Mouse (Mus musculus): ENCODE data around the gene Necap2. TPM values are rescaled to one million over a fixed set of nuclear protein-coding genes. Genes with fewer than 3 reads are reported as not detected.
A peak's percentile ranks its signal among the peaks of the same experiment; 100 is the strongest.

Necap2 gene
- total RNA-seq, 1 experiment, result 28.3 TPM

GRCm38 (mm10) chr4:141108196-141108732 is 30.1 kb upstream of the Necap2 start:
- in situ Hi-C loops (cut with MboI; ENCODE audit: low sequenced_read_pairs in 2 of 2, unreplicated experiment in 2 of 2), result no loop called here
- TF ChIP-seq HCFC1 (IDR thresholded peaks at IDR 0.05; ENCODE audit: borderline replicate concordance, insufficient read depth, low read length) (no peak), ZC3H11A (IDR thresholded peaks at IDR 0.05; ENCODE audit: borderline replicate concordance, low read depth, low read length) (no peak), MAFK (IDR thresholded peaks at IDR 0.05; ENCODE audit: insufficient read depth, low read depth, low read length) (no peak), ZNF384 (IDR thresholded peaks at IDR 0.05; ENCODE audit: low read depth, low read length) (no peak), CHD2 (IDR thresholded peaks at IDR 0.05; ENCODE audit: low read depth, low read length) (no peak)
- Histone ChIP-seq H3K9me3 (ENCODE audit: control insufficient read depth, insufficient read depth, low read depth, low read length) (no peaks in the 10 kb centered on the region), H3K9ac (ENCODE audit: insufficient read depth, low read depth, low read length, poor library complexity, severe bottlenecking) (no peak overlapping the region), H3K36me3 (ENCODE audit: control insufficient read depth, insufficient read depth, low read length, poor library complexity, severe bottlenecking) (0 out of 2 replicates have a peak, but pooled peaks cover 2% of the 10 kb centered on the region), H3K27ac (ENCODE audit: insufficient read depth, low read depth, low read length, poor library complexity, severe bottlenecking) (no peak overlapping the region), H3K4me1 (ENCODE audit: control insufficient read depth in 2 of 2, insufficient read depth in 2 of 2, low read length in 2 of 2, poor library complexity in 1 of 2) (peaks cover 0 to 4% of the 10 kb centered on the region in 2 experiments; a peak in 1 of 4 replicates), H3K4me3 (ENCODE audit: insufficient read depth in 1 of 2, low read depth in 1 of 2, low read length in 2 of 2, poor library complexity in 1 of 2, severe bottlenecking in 1 of 2) (no peak overlapping the region)
- no peak for DNase-seq (ENCODE audit: low read depth, low spot score)

- H3K4me3 ChIP-seq (ENCODE audit: insufficient read depth in 1 of 2, low read depth in 1 of 2, low read length in 2 of 2, poor library complexity in 1 of 2, severe bottlenecking in 1 of 2), result no peak overlapping the region
- no peak overlapping the region for H3K9ac ChIP-seq (ENCODE audit: insufficient read depth, low read depth, low read length, poor library complexity, severe bottlenecking)
- DNase-seq (ENCODE audit: low read depth, low spot score), result no peak
- in situ Hi-C loops (cut with MboI; ENCODE audit: low sequenced_read_pairs in 2 of 2, unreplicated experiment in 2 of 2), result no loop called here
- TF ChIP-seq ZNF384 (IDR thresholded peaks at IDR 0.05; ENCODE audit: low read depth, low read length) (no peak), CHD2 (IDR thresholded peaks at IDR 0.05; ENCODE audit: low read depth, low read length) (no peak), MAFK (IDR thresholded peaks at IDR 0.05; ENCODE audit: insufficient read depth, low read depth, low read length) (peak; percentile 95), HCFC1 (IDR thresholded peaks at IDR 0.05; ENCODE audit: borderline replicate concordance, insufficient read depth, low read length) (no peak)
- no peaks in the 10 kb centered on the region for H3K36me3 ChIP-seq (ENCODE audit: control insufficient read depth, insufficient read depth, low read length, poor library complexity, severe bottlenecking)
- H3K9me3 ChIP-seq (ENCODE audit: control insufficient read depth, insufficient read depth, low read depth, low read length), result no peaks in the 10 kb centered on the region
- H3K4me1 ChIP-seq (ENCODE audit: control insufficient read depth in 2 of 2, insufficient read depth in 2 of 2, low read length in 2 of 2, poor library complexity in 1 of 2), result peaks cover 0 to under 1% of the 10 kb centered on the region in 2 experiments; a peak in 1 of 4 replicates
- H3K27ac ChIP-seq (ENCODE audit: insufficient read depth, low read depth, low read length, poor library complexity, severe bottlenecking), result no peak overlapping the region
Measured at GRCm38 (mm10) chr4:141106526-141107183, 28.5 kb upstream of the Necap2 start.

GRCm38 (mm10) chr4:141101855-141102254 is 23.7 kb upstream of the Necap2 start:
- H3K4me3 ChIP-seq (ENCODE audit: insufficient read depth in 1 of 2, low read depth in 1 of 2, low read length in 2 of 2, poor library complexity in 1 of 2, severe bottlenecking in 1 of 2), result no peak overlapping the region

GRCm38 (mm10) chr4:141101291-141101690 is 23.1 kb upstream of the Necap2 start:
- H3K9ac ChIP-seq (ENCODE audit: insufficient read depth, low read depth, low read length, poor library complexity, severe bottlenecking), result no peak overlapping the region
- no peaks in the 10 kb centered on the region for H3K36me3 ChIP-seq (ENCODE audit: control insufficient read depth, insufficient read depth, low read length, poor library complexity, severe bottlenecking)
- H3K27ac ChIP-seq (ENCODE audit: insufficient read depth, low read depth, low read length, poor library complexity, severe bottlenecking), result peak overlapping the region; percentile 42; the same call in 1 of the 2 replicates
- H3K4me1 ChIP-seq (ENCODE audit: control insufficient read depth in 2 of 2, insufficient read depth in 2 of 2, low read length in 2 of 2, poor library complexity in 1 of 2), result peaks cover 5 to 31% of the 10 kb centered on the region in 2 experiments
- no peak for DNase-seq (ENCODE audit: low read depth, low spot score)
- H3K4me3 ChIP-seq (ENCODE audit: insufficient read depth in 1 of 2, low read depth in 1 of 2, low read length in 2 of 2, poor library complexity in 1 of 2, severe bottlenecking in 1 of 2), result no peak overlapping the region
- H3K9me3 ChIP-seq (ENCODE audit: control insufficient read depth, insufficient read depth, low read depth, low read length), result no peaks in the 10 kb centered on the region
- in situ Hi-C loops (cut with MboI; ENCODE audit: low sequenced_read_pairs in 2 of 2, unreplicated experiment in 2 of 2), result no loop called here
- no peak for TF ChIP-seq ZNF384 (IDR thresholded peaks at IDR 0.05; ENCODE audit: low read depth, low read length)
- TF ChIP-seq MAFK (IDR thresholded peaks at IDR 0.05; ENCODE audit: insufficient read depth, low read depth, low read length), result no peak
- TF ChIP-seq CHD2 (IDR thresholded peaks at IDR 0.05; ENCODE audit: low read depth, low read length), result no peak
- no peak for TF ChIP-seq ZC3H11A (IDR thresholded peaks at IDR 0.05; ENCODE audit: borderline replicate concordance, low read depth, low read length)
- no peak for TF ChIP-seq HCFC1 (IDR thresholded peaks at IDR 0.05; ENCODE audit: borderline replicate concordance, insufficient read depth, low read length)

More at GRCm38 (mm10) chr4:141101855-141102254, 23.7 kb upstream of the Necap2 start:
- Histone ChIP-seq H3K9ac (ENCODE audit: insufficient read depth, low read depth, low read length, poor library complexity, severe bottlenecking) (no peak overlapping the region), H3K27ac (ENCODE audit: insufficient read depth, low read depth, low read length, poor library complexity, severe bottlenecking) (no peak overlapping the region), H3K4me1 (ENCODE audit: control insufficient read depth in 2 of 2, insufficient read depth in 2 of 2, low read length in 2 of 2, poor library complexity in 1 of 2) (peaks cover 5 to 29% of the 10 kb centered on the region in 2 experiments), H3K9me3 (ENCODE audit: control insufficient read depth, insufficient read depth, low read depth, low read length) (no peaks in the 10 kb centered on the region), H3K36me3 (ENCODE audit: control insufficient read depth, insufficient read depth, low read length, poor library complexity, severe bottlenecking) (no peaks in the 10 kb centered on the region)
- TF ChIP-seq ZNF384 (IDR thresholded peaks at IDR 0.05; ENCODE audit: low read depth, low read length) (no peak), ZC3H11A (IDR thresholded peaks at IDR 0.05; ENCODE audit: borderline replicate concordance, low read depth, low read length) (no peak), HCFC1 (IDR thresholded peaks at IDR 0.05; ENCODE audit: borderline replicate concordance, insufficient read depth, low read length) (no peak), MAFK (IDR thresholded peaks at IDR 0.05; ENCODE audit: insufficient read depth, low read depth, low read length) (no peak), CHD2 (IDR thresholded peaks at IDR 0.05; ENCODE audit: low read depth, low read length) (no peak)
- peak; percentile 74 for DNase-seq (ENCODE audit: low read depth, low spot score)
- in situ Hi-C loops (cut with MboI; ENCODE audit: low sequenced_read_pairs in 2 of 2, unreplicated experiment in 2 of 2), result no loop called here
